21 mouse cellular contexts compared by ENCODE assay signal in the genomic region with DNA sequence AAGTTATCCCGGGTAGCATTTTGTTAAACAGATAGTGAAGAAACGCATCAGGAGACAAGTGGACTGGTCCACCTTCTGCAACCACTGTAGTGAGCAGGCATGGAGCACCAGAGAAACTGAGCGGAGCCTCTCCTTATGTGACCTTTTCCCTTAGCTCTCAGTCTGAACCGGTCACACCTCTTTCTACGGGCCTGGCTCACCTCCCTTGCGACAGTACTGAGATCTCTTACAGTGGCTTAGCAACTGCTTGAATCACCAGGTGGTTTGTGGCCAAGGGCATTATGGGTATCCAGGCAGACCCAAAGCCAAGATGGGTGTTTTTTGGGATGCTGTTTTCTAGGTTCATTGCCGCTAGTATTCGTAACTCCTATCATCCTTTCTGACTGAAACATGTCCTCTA. TPM values are rescaled to one million over a fixed set of nuclear protein-coding genes. Genes with fewer than 3 reads are reported as not detected.
DNase-seq lines count a peak whose midpoint lies in the region; ATAC-seq and TF ChIP-seq lines count a peak whose summit lies in the region.
"Had no signal": no experiment of that assay in that cellular context is flagged by ENCODE, and none has a peak within 500 bp of the region (broad histone marks: within the 10 kb centered on the region; RNA-seq: fewer than 3 reads in every experiment).

No protein-coding gene starts in this region.

- H3K27ac ChIP-seq in kidney, embryonic 15.5 days: peak overlapping the region; percentile 59; the same call in 1 of the 2 replicates
- peak overlapping the region; percentile 52 for H3K27ac ChIP-seq in lung, postnatal 0 days (ENCODE audit: low read length)
- H3K27ac ChIP-seq in limb, embryonic 15.5 days: peak overlapping the region; percentile 59; the same call in 1 of the 2 replicates
- H3K27ac ChIP-seq: embryonic facial prominence, embryonic 12.5 days; heart, adult 2 months; hindbrain, embryonic 12.5 days; liver, embryonic 13.5 days; stomach, embryonic 15.5 days had no signal

- H3K9me3 ChIP-seq in kidney, embryonic 15.5 days (replicated peaks): no peaks in the 10 kb centered on the region
- no peaks in the 10 kb centered on the region for H3K9me3 ChIP-seq in lung, postnatal 0 days (ENCODE audit: low read length)
- no peaks in the 10 kb centered on the region for H3K9me3 ChIP-seq in limb, embryonic 15.5 days
- H3K9me3 ChIP-seq: embryonic facial prominence, embryonic 12.5 days; hindbrain, embryonic 12.5 days; liver, embryonic 13.5 days; stomach, embryonic 15.5 days had no signal

- ATAC-seq in kidney, embryonic 15.5 days (replicated peaks; ENCODE audit: low FRiP score): no peak
- ATAC-seq in lung, postnatal 0 days: no peak
- ATAC-seq in limb, embryonic 15.5 days (ENCODE audit: insufficient number of reproducible peaks, low FRiP score, low TSS enrichment, low read depth): no peak
- ATAC-seq: forebrain, embryonic 16.5 days had no signal

- no peak for TF ChIP-seq EP300 in lung, postnatal 0 days (IDR thresholded peaks at IDR 0.05)

- no peak for TF ChIP-seq CTCF in lung, postnatal 0 days (IDR thresholded peaks at IDR 0.05)

- no peaks in the 10 kb centered on the region for H3K27me3 ChIP-seq in kidney, embryonic 15.5 days
- no peaks in the 10 kb centered on the region for H3K27me3 ChIP-seq in lung, postnatal 0 days (replicated peaks; ENCODE audit: insufficient read depth, low read length)
- H3K27me3 ChIP-seq in limb, embryonic 15.5 days: no peaks in the 10 kb centered on the region
- H3K27me3 ChIP-seq: embryonic facial prominence, embryonic 12.5 days; hindbrain, embryonic 12.5 days; liver, embryonic 13.5 days; stomach, embryonic 15.5 days had no signal

- H3K4me2 ChIP-seq in kidney, embryonic 15.5 days: no peak overlapping the region
- H3K4me2 ChIP-seq in lung, postnatal 0 days (replicated peaks; ENCODE audit: low read depth, low read length): no peak overlapping the region
- no peak overlapping the region for H3K4me2 ChIP-seq in limb, embryonic 15.5 days
- H3K4me2 ChIP-seq: embryonic facial prominence, embryonic 12.5 days; hindbrain, embryonic 12.5 days; liver, embryonic 13.5 days; lung, embryonic 14.5 days; midbrain, embryonic 11.5 days; stomach, embryonic 15.5 days had no signal

- H3K4me1 ChIP-seq in kidney, embryonic 15.5 days: peaks cover 8% of the 10 kb centered on the region; the same call in 1 of the 2 replicates
- no peaks in the 10 kb centered on the region for H3K4me1 ChIP-seq in lung, postnatal 0 days (ENCODE audit: insufficient read depth, low read depth, low read length)
- H3K4me1 ChIP-seq in limb, embryonic 15.5 days: no peaks in the 10 kb centered on the region
- H3K4me1 ChIP-seq: embryonic facial prominence, embryonic 12.5 days; hindbrain, embryonic 12.5 days; stomach, embryonic 15.5 days had no signal

- no peak overlapping the region for H3K4me3 ChIP-seq in kidney, embryonic 15.5 days (replicated peaks)
- H3K4me3 ChIP-seq in lung, postnatal 0 days (ENCODE audit: low read depth, low read length): no peak overlapping the region
- no peak overlapping the region for H3K4me3 ChIP-seq in limb, embryonic 15.5 days
- H3K4me3 ChIP-seq: embryonic facial prominence, embryonic 12.5 days; heart, adult 2 months; hindbrain, embryonic 12.5 days; liver, embryonic 13.5 days; stomach, embryonic 15.5 days had no signal

- DNase-seq in heart, adult 11 months: peak; percentile 74
- DNase-seq in heart, postnatal 14 days: no peak
- DNase-seq in kidney, adult 8-10 months: no peak
- DNase-seq in lung, postnatal 0 days (ENCODE audit: low spot score): no peak
- no peak for DNase-seq in lung, adult 18-20 months
- DNase-seq in thymus, postnatal 4 days: no peak
- DNase-seq: adrenal gland, adult 8-10 months; cerebellum, adult 18-20 months; cerebellum, postnatal 14 days; gastrocnemius, postnatal 10 days; heart, adult 2 months; liver, embryonic 13.5 days; lung, embryonic 14.5 days; thymus, postnatal 36 days had no signal

- 89% methylated on average over 8 of the region's 8 CpGs for WGBS in kidney, embryonic 15.5 days
- 78% methylated on average over 8 of the region's 8 CpGs for WGBS in lung, postnatal 0 days
- WGBS in limb, embryonic 15.5 days: 88% methylated on average over 8 of the region's 8 CpGs

- intact Hi-C loops in heart, postnatal 14 days (cut with DNase I): loop anchor here (10.0 kb wide), 1 partner anchor 203 kb away; no protein-coding TSS in a partner anchor

- no peak overlapping the region for H3K9ac ChIP-seq in kidney, embryonic 15.5 days
- no peak overlapping the region for H3K9ac ChIP-seq in lung, postnatal 0 days (replicated peaks; ENCODE audit: low read depth)
- no peak overlapping the region for H3K9ac ChIP-seq in limb, embryonic 15.5 days
- H3K9ac ChIP-seq: embryonic facial prominence, embryonic 12.5 days; hindbrain, embryonic 12.5 days; liver, embryonic 13.5 days; lung, embryonic 14.5 days; stomach, embryonic 15.5 days had no signal

- no peaks in the 10 kb centered on the region for H3K36me3 ChIP-seq in kidney, embryonic 15.5 days
- H3K36me3 ChIP-seq in lung, postnatal 0 days (ENCODE audit: insufficient read depth, low read length): no peaks in the 10 kb centered on the region
- H3K36me3 ChIP-seq in limb, embryonic 15.5 days: no peaks in the 10 kb centered on the region
- H3K36me3 ChIP-seq: embryonic facial prominence, embryonic 12.5 days; hindbrain, embryonic 12.5 days; liver, embryonic 13.5 days; stomach, embryonic 15.5 days had no signal

RNA-seq across cellular contexts. Expression of a gene that starts 16.4 kb away (rescaled TPM):
- total RNA-seq in heart, postnatal 14 days (2021): 100 to 1,000 TPM; 103 to 126 TPM
- polyA plus RNA-seq in kidney, embryonic 15.5 days (2015; fragmentation: Nextera tagmentation; extraction: Ambion mirVana): 17.0 and 17.3 TPM in 2 replicates
- 9.1 and 10.2 TPM in 2 replicates for polyA plus RNA-seq in lung, postnatal 0 days (2015; fragmentation: Nextera tagmentation; extraction: Ambion mirVana)
- 9.2 and 11.0 TPM in 2 replicates for polyA plus RNA-seq in limb, embryonic 15.5 days (2015; fragmentation: Nextera tagmentation; extraction: Ambion mirVana)
